Mouse (Mus musculus) adrenal gland, adult (tissue): Measurements from ENCODE around the gene Cdyl.

Source experiments
- DNase-seq, 2 experiments: peaks; one replicate each; pipeline ENCODE4 v3.0.0; 2022 to 2023; ENCODE audit warnings: low spot score in 1 of 2; ENCODE audit not compliant: inconsistent age in 2 of 2

Gene Cdyl

DNA sequence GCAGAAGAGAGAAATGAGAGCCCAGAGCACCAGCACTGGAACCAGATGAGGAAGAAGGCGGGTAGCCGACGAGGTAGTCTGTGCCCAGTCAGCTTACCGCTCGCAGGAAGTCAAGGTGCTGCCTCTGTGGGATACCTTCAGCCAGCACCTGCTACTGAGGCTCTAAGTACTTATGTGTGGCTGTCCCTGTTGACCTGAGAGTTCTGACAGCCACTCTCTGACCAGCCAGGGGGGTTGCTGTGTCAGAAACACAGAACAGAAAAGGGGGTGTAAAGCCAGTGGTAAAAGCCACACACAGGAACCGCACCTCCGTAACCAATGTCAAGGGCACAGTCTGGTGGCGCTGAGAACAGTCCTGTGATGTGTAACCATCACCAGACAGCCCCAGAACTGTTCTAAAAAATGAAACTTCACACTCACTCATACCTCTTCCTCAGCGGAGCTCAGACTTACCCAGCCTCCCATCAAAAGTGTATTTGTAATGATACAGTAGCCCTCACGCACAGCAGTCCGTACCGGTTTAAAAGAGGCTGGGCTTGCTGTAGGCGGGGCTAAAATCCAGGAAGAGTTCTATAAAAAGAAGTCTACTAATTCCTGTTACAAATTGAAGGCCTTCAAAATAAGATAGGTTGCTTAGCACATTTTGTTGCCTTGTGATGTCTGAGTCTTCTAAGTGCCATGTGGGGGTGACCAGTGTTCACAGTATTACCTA lies 138.3 kb downstream of the Cdyl start:
- DNase-seq, result no peak

DNA sequence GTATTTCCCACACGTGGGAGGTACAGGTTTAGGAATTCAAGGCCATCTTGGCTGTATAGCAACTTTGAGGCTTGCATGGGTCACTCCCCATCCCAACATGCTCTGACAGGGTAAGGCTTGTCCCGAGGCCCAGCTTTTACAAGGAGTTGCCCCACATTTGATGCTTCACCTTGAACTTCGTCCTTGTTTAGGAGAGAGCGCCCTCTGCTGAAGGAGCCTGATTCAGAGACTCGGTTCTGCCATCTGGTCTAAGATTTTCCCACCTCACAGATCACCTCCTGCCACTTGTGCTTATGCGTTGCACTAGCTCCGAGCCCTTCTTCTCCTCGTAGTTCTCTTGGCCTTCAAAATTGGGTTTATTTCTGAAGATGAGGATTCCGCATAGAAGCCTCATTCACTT lies 139.0 kb downstream of the Cdyl start:
- peak in 1 of 2 experiments; percentile 66 for DNase-seq

DNA sequence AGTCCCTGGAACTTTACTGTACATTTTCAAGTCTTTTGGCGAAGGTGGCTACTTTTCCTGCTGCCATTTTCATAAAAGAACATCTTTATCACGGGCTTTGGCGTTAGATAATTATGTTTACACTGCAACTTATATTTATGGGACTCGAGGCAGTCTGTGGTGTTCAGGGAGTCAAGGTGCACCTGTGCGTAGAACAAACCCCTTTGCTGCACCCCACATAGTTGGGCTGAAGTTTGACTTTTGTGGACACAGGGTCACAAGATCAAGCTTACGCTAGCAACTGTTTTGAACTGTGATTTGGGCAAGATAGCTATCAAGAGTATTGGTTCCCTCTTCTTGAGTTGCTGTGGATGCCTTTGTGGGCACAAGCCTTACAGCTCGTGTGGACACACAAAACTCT lies 140.6 kb downstream of the Cdyl start:
- DNase-seq, result no peak

DNA sequence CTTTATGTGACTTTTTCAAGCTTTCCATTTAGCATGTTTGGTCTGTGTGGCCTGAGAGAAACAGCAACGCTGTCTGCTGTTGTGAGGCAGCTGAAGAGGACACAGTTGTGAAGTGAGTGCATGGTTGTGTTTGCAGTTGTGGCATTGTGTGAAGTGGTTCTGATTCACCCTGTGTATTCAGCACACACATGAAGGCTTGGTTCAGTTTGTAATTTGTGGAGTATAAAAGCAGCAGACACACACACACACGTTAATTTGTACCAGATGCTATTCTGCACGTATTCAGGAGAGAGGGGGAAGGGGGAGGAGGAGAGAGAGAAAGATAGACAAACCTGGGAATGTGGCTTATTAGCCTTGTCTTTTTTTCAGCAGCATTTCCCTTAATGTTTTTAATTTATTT lies 146.1 kb downstream of the Cdyl start:
- no peak for DNase-seq

DNA sequence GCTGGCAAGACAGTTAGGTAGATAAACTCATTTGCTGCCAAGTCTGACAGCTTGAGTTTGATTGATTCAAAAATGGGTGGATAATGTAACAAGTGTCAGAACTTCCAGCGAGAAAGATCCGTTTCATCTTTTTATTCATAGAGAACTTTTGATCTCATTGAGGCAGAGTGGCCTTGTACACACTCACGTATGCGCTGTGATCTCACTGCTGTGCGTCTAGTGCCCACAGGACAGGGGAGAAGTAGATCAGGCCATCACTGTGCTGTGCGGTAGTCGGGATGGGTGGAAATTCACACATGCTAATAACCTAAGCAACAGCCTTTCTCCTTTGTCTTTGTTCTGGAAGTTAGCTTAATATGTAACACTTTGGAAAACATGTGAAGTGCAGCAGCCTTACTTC lies 146.5 kb downstream of the Cdyl start:
- DNase-seq, result no peak

DNA sequence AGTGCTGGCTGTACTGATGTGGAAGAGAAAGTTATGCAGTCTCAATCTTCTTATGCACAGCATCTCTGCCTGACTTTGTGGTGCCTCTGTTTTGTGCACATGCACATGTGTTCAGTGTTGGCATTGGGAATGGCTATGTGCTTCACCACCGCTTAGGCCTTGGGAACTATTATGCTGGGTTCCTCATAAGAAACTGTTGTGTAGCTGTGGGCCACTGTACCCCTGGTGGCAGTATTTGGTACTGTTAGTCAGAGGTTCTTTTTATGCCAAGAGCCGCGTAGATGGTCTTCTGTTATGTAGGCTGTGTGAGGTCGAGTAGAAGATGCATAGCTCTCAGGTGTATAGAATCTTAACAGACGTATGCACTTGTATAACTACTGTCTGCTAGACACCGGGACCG lies 147.4 kb downstream of the Cdyl start:
- DNase-seq, result no peak

DNA sequence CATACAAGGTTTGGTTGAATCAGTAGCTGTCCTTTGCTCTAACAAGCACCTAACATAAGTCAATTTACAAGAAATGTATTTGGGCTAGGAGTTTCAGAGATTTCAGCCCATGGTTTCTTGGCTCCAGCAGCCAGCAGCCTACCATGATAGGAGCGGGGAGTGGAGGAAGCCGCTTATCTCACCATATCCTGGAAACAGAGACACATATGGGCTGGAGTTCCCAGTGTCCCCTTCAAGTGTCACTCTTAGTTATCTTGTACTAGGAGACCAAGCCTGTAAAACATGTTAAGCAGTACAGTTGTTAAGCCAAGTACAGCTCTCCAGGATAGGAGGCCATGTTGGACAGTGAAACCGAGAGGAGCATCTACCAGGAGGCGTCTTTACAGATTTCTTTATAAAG lies 147.9 kb downstream of the Cdyl start:
- DNase-seq, result no peak

DNA sequence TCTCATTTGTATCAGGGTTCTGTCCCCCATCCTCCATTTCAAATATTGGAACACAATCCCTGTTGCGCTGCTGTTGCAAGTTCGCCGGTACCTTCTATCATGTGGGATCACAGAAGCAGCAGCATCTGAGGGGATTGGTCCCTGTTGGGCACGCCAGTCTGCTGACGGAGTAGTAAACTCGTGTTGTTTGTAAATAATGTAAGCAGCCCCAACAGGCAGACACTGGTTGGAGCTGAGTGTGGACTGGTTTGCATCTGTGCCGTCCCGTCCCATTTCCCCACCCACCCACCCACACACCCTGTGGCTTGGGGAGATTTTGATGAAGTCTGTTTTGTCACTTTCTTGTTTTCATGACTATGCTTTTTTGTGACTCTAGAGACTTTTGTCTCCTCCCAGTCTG lies 148.3 kb downstream of the Cdyl start:
- no peak for DNase-seq

DNA sequence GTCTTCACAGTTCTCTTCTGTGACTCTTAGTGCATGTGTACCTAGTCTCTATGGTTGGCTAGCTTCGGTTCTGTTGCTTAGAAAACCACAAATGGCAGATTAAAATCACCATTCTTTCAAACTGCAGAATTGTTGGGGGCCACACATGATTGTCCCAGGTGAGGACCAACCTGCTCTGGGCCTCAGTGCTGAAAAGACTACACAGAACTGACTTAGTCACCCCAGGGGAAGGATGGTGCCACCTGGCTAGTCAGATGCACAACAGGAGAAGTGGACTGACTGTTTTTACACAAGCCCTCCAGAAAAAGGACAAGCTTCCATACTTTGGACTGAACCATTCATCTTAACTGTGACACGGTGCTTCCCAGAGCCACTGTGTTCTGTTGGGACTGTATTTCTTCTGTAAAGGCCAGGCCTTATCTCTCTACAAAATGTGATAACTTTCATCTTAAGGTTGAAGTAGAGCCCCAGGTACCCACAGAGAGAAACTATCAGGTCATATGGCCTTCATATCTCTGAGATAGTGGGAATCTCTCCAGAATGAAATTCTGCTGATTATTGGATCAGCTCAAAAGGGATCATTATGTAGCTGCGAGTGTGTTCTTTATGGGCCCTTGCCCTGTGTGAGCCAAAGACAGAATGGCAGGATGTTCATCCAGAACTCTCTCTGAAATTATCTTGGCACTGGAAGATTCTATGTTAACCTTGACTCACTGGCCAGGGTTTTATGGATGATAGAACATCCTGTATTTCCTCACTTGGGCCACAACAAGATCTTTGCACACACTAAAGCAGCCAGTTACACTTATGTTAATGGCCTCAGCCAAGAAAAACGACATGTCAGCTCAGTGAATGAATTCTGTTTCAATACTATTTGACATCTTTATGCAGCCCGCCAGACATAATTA lies 149.9 kb downstream of the Cdyl start:
- DNase-seq, result peak; percentile 35 to 53

DNA sequence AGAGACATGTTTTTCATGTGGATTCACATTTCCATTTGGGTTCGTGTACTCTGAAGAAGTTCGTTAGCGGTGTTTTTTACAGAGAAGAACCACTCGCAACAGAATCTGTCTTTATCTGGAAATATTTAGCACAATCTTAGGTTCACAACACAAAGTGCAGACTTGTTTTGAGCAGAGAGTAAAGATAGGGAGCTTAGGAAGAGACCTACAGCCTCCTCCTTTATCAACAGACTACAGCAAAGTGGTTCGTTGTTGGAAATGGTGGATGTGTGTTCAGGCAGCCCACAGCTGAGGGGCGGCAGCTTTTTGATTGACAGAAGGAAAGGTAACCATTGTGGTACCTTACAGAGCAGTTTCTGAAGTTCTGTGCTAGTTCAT lies 150.5 kb downstream of the Cdyl start:
- no peak for DNase-seq

DNA sequence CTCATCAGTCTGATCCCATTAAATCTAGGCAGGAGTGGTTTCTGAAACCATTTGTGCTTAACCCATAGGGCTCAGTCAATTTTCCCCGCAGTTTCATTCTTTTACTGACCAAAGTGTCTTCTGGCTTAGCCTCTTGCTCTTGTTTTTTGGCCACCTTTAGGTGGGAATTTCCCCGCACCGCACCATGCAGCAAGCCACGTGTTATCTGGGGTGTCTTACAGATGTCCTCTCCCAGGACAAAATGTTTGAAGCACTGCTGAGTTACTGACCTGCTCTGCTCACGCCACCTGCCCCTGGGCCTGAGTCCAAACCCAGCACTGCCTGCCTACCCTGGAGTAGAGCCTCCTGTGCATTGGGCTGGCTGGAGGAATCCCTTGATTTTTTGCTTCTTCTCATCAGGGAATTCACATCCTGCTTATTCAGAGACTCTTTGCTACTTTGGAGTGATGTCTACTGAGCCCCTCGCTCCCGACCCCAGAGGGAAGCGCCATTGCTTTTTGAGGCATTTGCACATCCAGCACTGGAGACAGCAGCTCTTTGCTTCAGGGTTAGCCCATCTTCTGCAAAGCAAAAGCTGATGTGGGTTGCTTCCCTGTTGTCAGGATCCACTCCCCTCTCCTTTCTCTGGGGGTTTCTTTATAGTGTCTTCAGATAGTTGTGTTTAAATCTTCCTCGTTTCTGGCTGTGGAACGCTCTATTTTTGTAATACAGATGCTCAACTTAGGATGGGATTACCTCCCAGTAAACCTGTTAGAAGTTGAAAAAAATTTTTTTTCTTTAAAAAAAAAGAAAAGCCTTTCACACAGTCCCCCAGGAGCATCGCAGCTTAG lies 151.9 kb downstream of the Cdyl start:
- no peak for DNase-seq

DNA sequence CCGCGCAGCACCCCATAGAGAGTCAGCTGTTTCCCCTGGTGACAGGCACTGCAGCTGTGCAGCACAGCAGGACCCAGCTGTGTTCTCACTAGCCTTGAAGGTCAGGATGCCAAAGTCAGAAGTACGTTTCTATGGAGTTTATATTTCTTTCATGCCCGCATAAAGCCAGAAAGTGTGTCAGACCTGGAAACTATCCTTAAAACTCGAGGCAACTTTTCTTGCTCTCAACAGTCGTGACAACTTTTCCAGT lies 152.5 kb downstream of the Cdyl start:
- no peak for DNase-seq

DNA sequence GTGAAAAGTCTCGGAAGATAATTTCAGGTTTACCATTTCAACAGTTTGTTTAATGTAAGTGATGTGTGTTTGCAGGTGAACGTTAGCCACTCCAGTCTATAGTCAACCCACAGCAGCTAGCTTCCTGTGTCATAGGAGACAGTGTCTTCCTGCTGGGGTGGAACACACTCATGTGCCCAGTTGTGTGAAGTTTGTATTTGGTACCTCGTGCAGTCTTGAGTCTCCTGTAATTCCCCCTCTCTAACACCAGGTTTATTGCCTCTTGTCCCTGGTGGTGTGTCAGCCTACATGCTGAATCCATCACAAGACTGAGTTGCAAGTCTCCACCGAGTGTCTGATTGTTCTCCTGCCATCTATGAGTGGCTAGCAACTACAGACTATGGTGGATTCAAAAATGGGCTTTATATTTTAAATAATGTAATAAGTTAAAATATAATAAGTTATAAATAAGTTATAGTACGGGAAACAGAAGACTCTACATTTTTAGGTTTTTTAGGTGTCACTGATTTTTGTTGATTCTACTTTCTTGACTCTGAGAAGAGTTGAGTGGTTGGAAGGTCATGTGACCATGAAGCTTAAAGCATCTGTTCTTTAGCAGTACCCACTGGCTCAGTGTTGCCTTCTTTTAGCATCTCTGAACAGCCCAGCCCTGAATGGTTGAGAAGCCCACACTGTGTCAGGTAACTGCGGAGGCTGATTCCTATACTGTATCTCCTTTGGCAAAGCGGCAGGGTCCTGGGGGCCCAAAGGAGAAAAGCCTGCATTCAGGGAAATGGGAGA lies 153.9 kb downstream of the Cdyl start:
- DNase-seq, result no peak

DNA sequence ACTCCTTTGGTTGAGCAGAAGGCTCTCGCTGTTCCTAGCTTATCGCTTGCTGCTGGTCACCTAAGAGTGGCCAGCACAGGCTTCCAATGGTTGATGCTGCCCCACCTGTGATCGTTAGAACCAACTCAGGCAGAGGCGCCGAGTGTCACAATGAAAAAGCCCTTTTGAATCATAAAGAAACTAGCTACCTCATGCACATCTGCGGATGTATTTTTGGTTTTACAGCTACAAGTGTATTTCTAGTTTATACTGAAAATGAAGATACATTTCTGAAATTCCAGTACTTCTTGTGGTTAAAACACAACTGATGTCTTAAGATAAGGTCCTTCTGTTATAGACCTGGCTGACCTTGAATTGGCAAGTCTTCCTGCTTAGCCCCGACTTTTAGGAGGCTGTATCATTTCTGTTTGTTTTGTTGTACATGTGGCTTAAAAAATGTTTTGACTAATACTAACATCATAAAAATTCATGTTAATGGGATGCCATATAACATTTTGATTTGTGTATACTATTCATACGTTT lies 155.6 kb downstream of the Cdyl start:
- no peak for DNase-seq

DNA sequence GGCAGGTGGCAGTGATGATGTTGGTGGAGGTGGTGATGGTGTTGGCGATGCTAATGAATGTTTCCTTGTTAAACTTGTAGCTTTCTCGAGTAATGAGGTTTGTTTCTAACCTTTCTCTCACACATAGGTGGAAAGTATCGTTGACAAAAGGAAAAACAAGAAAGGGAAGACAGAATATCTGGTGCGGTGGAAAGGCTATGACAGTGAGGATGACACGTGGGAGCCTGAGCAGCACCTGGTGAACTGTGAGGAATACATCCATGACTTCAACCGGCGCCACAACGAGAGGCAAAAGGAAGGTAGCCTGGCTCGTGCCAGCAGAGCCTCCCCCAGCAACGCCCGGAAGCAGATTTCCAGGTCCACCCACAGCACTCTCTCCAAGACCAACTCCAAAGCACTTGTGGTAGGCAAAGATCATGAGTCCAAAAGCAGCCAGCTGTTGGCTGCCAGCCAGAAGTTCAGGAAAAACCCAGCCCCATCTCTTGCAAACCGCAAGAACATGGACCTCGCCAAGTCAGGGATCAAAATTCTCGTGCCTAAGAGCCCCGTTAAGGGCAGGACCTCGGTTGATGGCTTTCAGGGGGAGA lies 156.2 kb downstream of the Cdyl start:
- DNase-seq, result peak; percentile 49 to 67

DNA sequence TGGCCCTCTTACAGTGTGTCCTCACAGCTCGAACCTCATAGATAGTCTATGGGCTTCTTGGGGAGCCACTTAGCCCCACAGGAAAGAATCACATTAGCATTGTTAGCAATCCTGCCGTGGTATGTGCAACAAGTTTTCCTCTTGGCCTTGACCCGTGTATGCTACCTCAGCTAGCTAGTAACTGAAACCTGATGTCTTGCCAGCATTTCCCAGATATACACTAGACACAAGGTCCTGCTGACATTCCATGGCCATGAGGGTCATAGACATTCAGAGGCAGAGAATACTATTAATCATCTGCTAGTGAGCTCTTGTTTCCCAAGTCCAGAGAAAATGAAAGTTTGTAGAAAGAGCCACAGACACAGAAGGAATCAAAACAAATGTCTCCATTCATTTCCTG lies 158.0 kb downstream of the Cdyl start:
- peak; percentile 63 to 89 for DNase-seq

DNA sequence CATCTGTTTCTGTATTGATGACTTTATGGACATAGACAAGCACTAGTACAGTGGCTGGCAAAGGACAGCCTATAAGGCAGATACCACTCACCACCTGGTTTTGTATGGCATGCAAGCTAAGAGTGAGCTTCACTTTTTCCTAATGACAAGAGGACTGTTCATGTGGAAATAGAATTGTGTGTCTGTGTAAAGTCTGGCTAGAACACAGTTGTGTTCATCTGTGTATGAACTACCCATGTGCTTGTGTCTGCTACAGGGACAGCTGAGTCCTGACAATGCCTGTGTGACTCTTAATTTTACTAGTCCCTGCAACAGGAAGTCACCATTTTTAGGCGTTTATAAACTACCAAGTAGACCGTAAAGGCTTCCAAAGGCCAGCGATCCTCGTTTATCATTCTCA lies 158.4 kb downstream of the Cdyl start:
- no peak for DNase-seq

DNA sequence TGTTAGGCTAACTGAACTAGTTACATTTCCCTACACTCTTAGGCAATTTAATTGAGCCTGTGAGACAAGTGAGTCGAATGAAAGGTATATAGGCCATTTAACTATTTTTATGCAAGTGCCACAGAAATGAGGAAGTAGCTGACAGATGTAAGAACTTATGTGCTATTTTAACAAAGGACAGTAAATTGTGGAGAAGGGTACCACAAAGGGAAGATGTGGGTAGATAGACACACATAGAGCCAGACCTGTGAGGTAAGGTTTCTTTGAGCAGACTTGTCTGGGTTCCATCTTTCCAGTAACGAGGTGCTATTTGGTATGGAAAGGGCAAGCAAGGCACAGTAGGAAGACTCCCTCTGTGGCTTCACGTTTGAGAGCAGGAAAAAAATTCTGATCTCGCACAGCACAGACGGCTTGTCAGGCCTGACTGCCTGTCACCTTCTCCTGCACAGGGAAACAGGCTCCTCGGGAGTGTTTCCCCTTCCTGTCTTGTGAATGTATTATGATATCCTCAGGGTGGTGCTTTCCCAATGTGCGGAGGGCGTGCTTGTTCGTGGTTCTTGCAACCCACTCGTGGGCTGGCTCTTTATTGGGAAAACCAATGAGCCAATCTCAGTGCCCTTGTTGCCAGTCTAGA lies 162.3 kb downstream of the Cdyl start:
- DNase-seq, result no peak

DNA sequence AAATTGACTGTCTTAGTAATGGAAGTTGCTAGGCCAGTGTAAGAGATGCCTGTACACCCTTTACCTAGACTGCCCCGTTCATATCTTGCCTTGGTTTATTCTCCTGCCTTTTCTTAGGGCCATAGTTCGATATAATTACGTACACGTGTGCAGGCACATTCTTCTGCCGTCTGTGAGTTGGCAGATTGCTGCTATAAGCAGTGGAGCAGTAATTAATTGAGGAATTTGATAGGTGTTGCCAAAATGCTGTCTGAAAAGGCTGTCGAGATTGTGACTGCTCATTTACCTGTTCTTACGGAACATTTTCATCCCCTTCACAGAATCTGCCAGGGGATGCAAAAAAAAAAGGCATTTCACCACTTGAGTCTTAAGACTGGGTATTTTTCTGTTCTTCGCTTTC lies 163.2 kb downstream of the Cdyl start:
- no peak for DNase-seq

DNA sequence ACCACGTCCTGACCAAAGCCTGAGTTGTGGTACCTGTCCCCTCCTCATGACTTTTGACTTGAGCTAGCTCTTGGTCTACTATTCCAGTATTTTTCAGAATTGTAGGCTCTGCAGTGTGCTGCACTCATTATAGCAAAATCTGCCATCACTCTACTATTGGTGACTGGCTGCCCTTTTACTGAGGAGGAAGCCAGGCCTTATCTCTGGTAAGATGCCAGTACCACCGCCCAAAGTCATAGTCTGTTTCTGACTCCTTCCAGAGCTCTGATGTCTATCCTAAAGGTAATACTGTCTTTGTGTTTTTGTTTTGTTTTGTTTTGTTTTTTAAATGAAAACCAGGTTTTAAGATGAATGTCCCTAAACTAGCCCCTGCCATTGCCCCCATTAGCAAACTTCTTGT lies 166.0 kb downstream of the Cdyl start:
- DNase-seq, result no peak
